In the genomic region with DNA sequence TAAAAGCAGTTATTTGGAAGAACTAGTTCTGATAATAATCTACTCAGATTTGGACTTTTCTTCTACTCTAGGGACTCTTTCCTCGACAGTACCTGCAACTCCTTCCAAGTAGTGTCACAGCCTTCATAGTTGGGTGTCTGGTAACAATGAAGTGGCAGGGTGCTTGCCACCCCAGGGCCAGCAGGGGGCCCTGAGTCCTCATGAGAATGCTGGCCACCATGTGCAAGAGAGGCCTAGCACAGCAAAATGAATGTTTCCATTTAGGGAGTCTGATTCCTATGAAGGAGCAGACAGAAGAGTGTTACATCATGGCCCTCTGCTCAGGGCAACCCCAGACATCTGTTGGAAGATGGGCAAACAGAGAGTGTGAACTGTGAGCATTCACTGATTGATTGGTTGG, we compare ENCODE assay signal across 11 mouse cellular contexts. TPM values are rescaled to one million over a fixed set of nuclear protein-coding genes. Genes with fewer than 3 reads are reported as not detected.
DNase-seq lines count a peak whose midpoint lies in the region; TF ChIP-seq lines count a peak whose summit lies in the region.
"Had no signal": no experiment of that assay in that cellular context is flagged by ENCODE, and none has a peak within 500 bp of the region (broad histone marks: within the 10 kb centered on the region; RNA-seq: fewer than 3 reads in every experiment).

No protein-coding gene starts in this region.

- 35% methylated on average over 1 of the region's 1 CpGs for whole genome bisulfite sequencing in kidney, adult 2 months

- H3K4me1 ChIP-seq in kidney, adult 2 months (ENCODE audit: control insufficient read depth, insufficient read depth, low read length) = no peaks in the 10 kb centered on the region
- H3K4me1 ChIP-seq: hindbrain, embryonic 15.5 days had no signal

- H3K4me3 ChIP-seq in kidney, adult 2 months (ENCODE audit: insufficient read depth, low read depth, low read length) = no peak overlapping the region
- H3K4me3 ChIP-seq: hindbrain, embryonic 15.5 days had no signal

- H3K27ac ChIP-seq in kidney, adult 2 months (ENCODE audit: insufficient read depth, low read depth, low read length) = no peak overlapping the region
- H3K27ac ChIP-seq: hindbrain, embryonic 15.5 days had no signal

- no peak for TF ChIP-seq POLR2A in kidney, adult 2 months (IDR thresholded peaks at IDR 0.05; ENCODE audit: low read depth, low read length)

- peak; percentile 42; the same call in 1 of the 2 replicates for TF ChIP-seq CTCF in kidney, adult 2 months (conservative IDR thresholded peaks at IDR 0.05; ENCODE audit: insufficient read depth, insufficient read length, low read depth, low read length)

- no peak for DNase-seq in kidney, adult 2 months
- no peak for DNase-seq in kidney, postnatal 14 days
- peak; percentile 40 for DNase-seq in A20 (ENCODE audit: low read depth, low spot score)
- peak; percentile 40 for DNase-seq in ZHBTc4 (ENCODE audit: low read depth, low spot score)
- peak; percentile 1 for DNase-seq in gonadal fat pad, adult 2 months (ENCODE audit: low read depth)
- DNase-seq in cerebellum, adult 11 months = no peak
- no peak for DNase-seq in lung, postnatal 25 days (ENCODE audit: low spot score)
- DNase-seq in gastrocnemius, adult 18-20 months (ENCODE audit: low spot score) = no peak

- H3K36me3 ChIP-seq in kidney, adult 2 months (ENCODE audit: control insufficient read depth, insufficient read depth, low read length) = no peaks in the 10 kb centered on the region
- H3K36me3 ChIP-seq: hindbrain, embryonic 15.5 days had no signal

- no peaks in the 10 kb centered on the region for H3K27me3 ChIP-seq in kidney, adult 2 months (replicated peaks; ENCODE audit: control insufficient read depth, insufficient read depth, low read length)
- H3K27me3 ChIP-seq: hindbrain, embryonic 15.5 days had no signal

RNA-seq across cellular contexts. Expression of a gene that starts 21.3 kb away (rescaled TPM):
- not detected in 2 replicates for polyA plus RNA-seq in kidney, adult 2 months (2012; rRNA removed)
- polyA plus RNA-seq in gonadal fat pad, adult 2 months (2012; rRNA removed) = not detected in 2 replicates
- not detected for total RNA-seq in gastrocnemius, adult 18-20 months (2021)
- polyA plus RNA-seq: hindbrain, embryonic 15.5 days; liver, embryonic 16.5 days; spleen, adult 2 months had no signal

RNA-seq across cellular contexts. Expression of a gene that starts 41.7 kb away (rescaled TPM):
- not detected in 2 replicates for polyA plus RNA-seq in kidney, adult 2 months (2012; rRNA removed)
- 0.08 TPM in 1 of 2 replicates, not detected in the other for polyA plus RNA-seq in gonadal fat pad, adult 2 months (2012; rRNA removed)
- total RNA-seq in gastrocnemius, adult 18-20 months (2021) = not detected
- polyA plus RNA-seq: liver, embryonic 16.5 days; spleen, adult 2 months had no signal

Comparison
In these comparisons a context has a peak if more than half of its experiments do, and no peak if none do; other contexts are left out.
1. DNase-seq: peak in A20 (single experiment), ZHBTc4 (single experiment) and gonadal fat pad, adult 2 months (single experiment); none in kidney, adult 2 months (single experiment), kidney, postnatal 14 days (single experiment), cerebellum, adult 11 months (single experiment), lung, postnatal 25 days (single experiment) and gastrocnemius, adult 18-20 months (single experiment).